Mouse (Mus musculus): ENCODE measurements at regions not wholly inside any gene's neighbourhood (a gene's known extent, or its start where the extent isn't known, plus 50 kb on each side); places are given as distances from the start of the nearest gene placed in this dataset.

DNA sequence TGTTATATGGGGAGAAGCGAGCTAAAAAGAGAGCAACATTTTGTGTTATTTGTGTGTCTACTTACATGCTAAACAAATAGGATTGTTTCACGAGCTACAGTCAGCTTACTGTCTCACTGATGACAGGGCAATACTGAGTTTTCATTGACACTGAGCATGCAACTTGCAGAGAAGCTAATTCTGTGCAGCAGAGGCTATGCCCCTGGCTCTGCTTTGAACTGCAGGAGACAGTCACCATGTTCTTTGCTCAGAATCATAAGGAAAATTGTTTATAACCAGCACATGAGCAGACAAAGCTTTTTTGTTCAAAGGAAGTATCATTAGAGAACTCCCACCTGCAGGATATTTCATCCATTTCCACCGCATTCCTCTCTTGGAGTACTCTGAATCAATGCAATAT lies 280.8 kb upstream of the Gm9747 start:
- no peak for TF ChIP-seq MAFK (IDR thresholded peaks at IDR 0.05; ENCODE audit: insufficient read depth, low read depth, low read length)
- TF ChIP-seq ZC3H11A (IDR thresholded peaks at IDR 0.05; ENCODE audit: borderline replicate concordance, low read depth, low read length) = no peak
- no peak for TF ChIP-seq HCFC1 (IDR thresholded peaks at IDR 0.05; ENCODE audit: borderline replicate concordance, insufficient read depth, low read length)
